Mouse (Mus musculus): ENCODE results near the gene Rinl. TPM values are rescaled to one million over a fixed set of nuclear protein-coding genes. Genes with fewer than 3 reads are reported as not detected.

Rinl gene
- total RNA-seq, 1 experiment from 2014 or later, result 3.1 TPM

- no peak for DNase-seq
Observed at GRCm38 (mm10) chr7:28823932-28824331, 35.2 kb downstream of the Rinl start.

- peak; percentile 95 for DNase-seq
Observed at GRCm38 (mm10) chr7:28824941-28825685, 36.3 kb downstream of the Rinl start, which contains the start of gene Ech1. Ech1 (plus strand) TSS chr7:28825217.

- peak; percentile 44 for DNase-seq
Observed at GRCm38 (mm10) chr7:28825686-28826401, 37.1 kb downstream of the Rinl start.

- peak; percentile 51 for DNase-seq
Observed at GRCm38 (mm10) chr7:28826402-28826772, 37.6 kb downstream of the Rinl start.

GRCm38 (mm10) chr7:28827338-28827737 lies 38.6 kb downstream of the Rinl start:
- peak; percentile 58 for DNase-seq

GRCm38 (mm10) chr7:28829821-28830220 lies 41.1 kb downstream of the Rinl start:
- peak; percentile 84 for DNase-seq

- DNase-seq, result no peak
Observed at GRCm38 (mm10) chr7:28830981-28831380, 42.2 kb downstream of the Rinl start.

- no peak for DNase-seq
Observed at GRCm38 (mm10) chr7:28831411-28832125, 42.8 kb downstream of the Rinl start.

GRCm38 (mm10) chr7:28832137-28832536 lies 43.4 kb downstream of the Rinl start:
- no peak for DNase-seq

GRCm38 (mm10) chr7:28833723-28834347 lies 45.1 kb downstream of the Rinl start, which contains the start of gene Lgals4:
Lgals4 (plus strand) TSS chr7:28833854.
- no peak for DNase-seq

- no peak for DNase-seq
Observed at GRCm38 (mm10) chr7:28836936-28837335, 48.2 kb downstream of the Rinl start.

- DNase-seq, result peak; percentile 48
Observed at GRCm38 (mm10) chr7:28838331-28838730, 49.6 kb downstream of the Rinl start.

GRCm38 (mm10) chr7:28847273-28847672 lies 58.5 kb downstream of the Rinl start:
- no peak for DNase-seq

Other genes with a start within 250 kb of the Rinl start
- not detected in 2 replicates for gene Sycn, start 248.1 kb upstream of the Rinl start, total RNA-seq (2021)
- 0.41 TPM in 1 of 2 replicates, not detected in the other for gene Nccrp1, start 241.7 kb upstream of the Rinl start, total RNA-seq (2021)
- gene Samd4b, start 190.8 kb upstream of the Rinl start, total RNA-seq (2021), result 52.3 and 56.3 TPM in 2 replicates
- gene Pak4, start 190.8 kb upstream of the Rinl start, total RNA-seq (2021), result 22.0 and 25.6 TPM in 2 replicates
- gene Acp7, start 157.6 kb upstream of the Rinl start, total RNA-seq (2021), result not detected in 2 replicates
- 0.63 and 2.6 TPM in 2 replicates for gene Fbxo27, start 96.1 kb upstream of the Rinl start, total RNA-seq (2021)
- 2.3 and 4.4 TPM in 2 replicates for gene Fbxo17, start 72.2 kb upstream of the Rinl start, total RNA-seq (2021)
- gene Mrps12, start 47.1 kb upstream of the Rinl start, total RNA-seq (2021), result 82.1 and 82.9 TPM in 2 replicates
- 17.6 and 18.9 TPM in 2 replicates for gene Sars2, start 47.0 kb upstream of the Rinl start, total RNA-seq (2021)
- gene Ccer2, start 32.8 kb upstream of the Rinl start, total RNA-seq (2021), result not detected in 2 replicates
- gene Sirt2, start 22.2 kb upstream of the Rinl start, total RNA-seq (2021), result 66.5 and 78.3 TPM in 2 replicates
- gene Nfkbib, start 21.5 kb upstream of the Rinl start, total RNA-seq (2021), result 38.5 and 43.0 TPM in 2 replicates
- 423 and 480 TPM in 2 replicates for gene Hnrnpl, start 19.6 kb downstream of the Rinl start, total RNA-seq (2021)
- 1,138 and 1,196 TPM in 2 replicates for gene Ech1, start 36.2 kb downstream of the Rinl start, total RNA-seq (2021)
- gene Lgals4, start 44.9 kb downstream of the Rinl start, total RNA-seq (2021), result 18.7 and 32.4 TPM in 2 replicates
- gene Lgals7, start 74.9 kb downstream of the Rinl start, total RNA-seq (2021), result 1.1 TPM in 1 of 2 replicates, not detected in the other
- gene Capn12, start 92.5 kb downstream of the Rinl start, total RNA-seq (2021), result 0.19 and 0.60 TPM in 2 replicates
- 271 and 282 TPM in 2 replicates for gene Actn4, start 173.4 kb downstream of the Rinl start, total RNA-seq (2021)
- gene Eif3k, start 192.9 kb downstream of the Rinl start, total RNA-seq (2021), result 233 and 240 TPM in 2 replicates
- 1.8 and 7.9 TPM in 2 replicates for gene Map4k1, start 193.1 kb downstream of the Rinl start, total RNA-seq (2021)

Data from adrenal gland, postnatal 14 days (tissue).